Mouse (Mus musculus): Measurements from ENCODE around the gene Lhx3. TPM values are rescaled to one million over a fixed set of nuclear protein-coding genes. Genes with fewer than 3 reads are reported as not detected.

The Lhx3 gene
- 1.3 and 3.3 TPM in 2 replicates for polyA plus RNA-seq (2014; fragmentation: Nextera tagmentation; extraction: Ambion mirVana)

DNA sequence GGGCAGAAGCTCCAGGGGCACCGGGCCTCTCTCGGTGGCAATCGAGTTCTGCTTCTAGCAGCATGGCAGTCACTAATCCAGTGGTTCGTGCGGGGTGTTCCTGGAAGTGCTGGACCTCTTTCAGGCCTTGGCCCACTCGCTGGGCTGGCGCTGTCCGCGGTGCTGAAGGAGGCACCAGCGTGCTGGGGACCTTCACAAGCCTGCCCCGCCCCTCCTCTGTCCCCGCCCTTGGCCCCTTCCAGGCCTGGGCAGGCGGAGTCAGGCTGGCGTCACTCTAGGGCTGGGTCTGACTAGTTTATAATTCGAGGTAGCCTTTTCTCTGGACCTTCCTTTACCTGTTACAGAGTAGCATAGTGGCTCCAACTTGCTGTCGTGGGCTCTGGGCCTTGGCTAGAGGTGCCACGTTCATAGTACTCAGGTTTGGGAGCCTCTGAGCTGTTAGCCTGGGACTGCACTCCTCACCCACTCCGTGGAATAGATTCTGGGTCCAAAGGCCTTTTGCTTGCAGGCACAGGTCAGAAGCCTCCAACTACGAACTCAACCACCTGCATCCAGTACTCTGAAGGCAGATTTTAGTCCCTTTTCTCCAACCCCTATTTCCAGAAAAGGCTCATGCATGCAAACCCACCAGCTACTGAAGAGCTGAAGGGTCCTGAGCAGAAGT lies at the start of gene Lhx3:
Gene Lhx3, minus strand, starts transcription at position 164 of the 664 bp plus-strand sequence.
- peak; percentile 96 for DNase-seq (ENCODE audit: low spot score)
- ATAC-seq (replicated peaks; ENCODE audit: insufficient number of reproducible peaks, low FRiP score, low TSS enrichment, low read depth) = peak; percentile 80; the same call in 1 of the 2 replicates
- H3K9ac ChIP-seq (replicated peaks; ENCODE audit: low read length) = no peak within 1 kb of the TSS

DNA sequence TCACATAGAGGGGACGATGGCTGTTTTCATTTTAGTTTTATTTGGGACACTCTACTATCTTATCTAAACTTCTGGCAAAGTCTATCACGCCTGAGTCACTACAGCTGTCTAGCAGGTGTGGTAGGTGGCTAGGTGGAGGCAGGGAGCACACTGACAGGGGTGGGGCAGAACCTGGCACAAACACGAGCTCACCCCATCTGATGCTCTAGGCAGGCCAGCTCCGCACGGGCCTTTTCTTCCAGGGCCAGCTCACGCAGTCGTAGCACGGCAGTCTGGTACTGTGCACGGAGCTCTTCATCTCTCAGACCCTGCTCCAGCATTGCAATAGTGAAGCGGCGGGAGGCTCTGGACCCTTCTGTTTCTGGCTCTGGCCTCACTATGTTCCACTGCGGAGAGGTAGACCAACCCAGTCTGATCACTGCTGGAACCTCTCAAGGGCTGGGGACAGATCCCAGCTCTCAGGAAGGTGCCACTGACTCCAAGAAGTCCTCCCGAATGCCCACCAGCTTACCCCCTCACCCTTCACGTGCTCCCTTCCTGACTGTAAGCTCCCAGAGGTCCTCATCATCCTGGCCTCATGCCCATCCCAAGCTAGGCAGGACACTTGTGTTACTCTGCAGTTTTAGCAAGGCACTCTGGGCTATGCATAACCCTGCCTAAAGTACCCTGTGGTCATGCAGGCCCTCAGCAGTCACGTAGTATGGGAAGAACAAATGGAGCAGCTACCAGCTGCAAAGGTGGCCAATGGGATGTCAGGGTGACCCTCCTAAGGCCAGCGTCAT lies 49.4 kb upstream of the Lhx3 start:
- Histone ChIP-seq H3K36me3 (replicated peaks; ENCODE audit: control insufficient read depth, insufficient read depth, low read depth, low read length) (no peaks in the 10 kb centered on the region), H3K27ac (replicated peaks; ENCODE audit: low read depth, low read length) (no peak overlapping the region), H3K9ac (replicated peaks; ENCODE audit: low read length) (no peak overlapping the region), H3K4me3 (ENCODE audit: low read depth, low read length) (no peak overlapping the region), H3K4me2 (ENCODE audit: low read depth, low read length) (no peak overlapping the region), H3K9me3 (replicated peaks; ENCODE audit: control insufficient read depth, low read length) (no peaks in the 10 kb centered on the region), H3K4me1 (ENCODE audit: control insufficient read depth, insufficient read depth, low read length) (no peaks in the 10 kb centered on the region), H3K27me3 (ENCODE audit: control insufficient read depth, insufficient read depth, low read length) (no peaks in the 10 kb centered on the region)
- DNase-seq (ENCODE audit: low spot score) = no peak
- no peak for ATAC-seq (replicated peaks; ENCODE audit: insufficient number of reproducible peaks, low FRiP score, low TSS enrichment, low read depth)
- 84% methylated on average over 16 of the region's 16 CpGs for WGBS

More for the DNA sequence above, at the start of gene Lhx3:
- H3K9me3 ChIP-seq (replicated peaks; ENCODE audit: control insufficient read depth, low read length) = no peaks in the 10 kb centered on the region
- H3K4me3 ChIP-seq (ENCODE audit: low read depth, low read length) = no peak within 1 kb of the TSS
- peaks cover 47% of the 10 kb centered on the region for H3K27me3 ChIP-seq (ENCODE audit: control insufficient read depth, insufficient read depth, low read length)
- no peak within 1 kb of the TSS for H3K4me2 ChIP-seq (ENCODE audit: low read depth, low read length)
- 4% methylated on average over 19 of the region's 19 CpGs for whole genome bisulfite sequencing
- H3K4me1 ChIP-seq (ENCODE audit: control insufficient read depth, insufficient read depth, low read length) = peaks cover 4% of the 10 kb centered on the region
- H3K36me3 ChIP-seq (replicated peaks; ENCODE audit: control insufficient read depth, insufficient read depth, low read depth, low read length) = peaks cover 3% of the 10 kb centered on the region; the same call in 1 of the 2 replicates
- no peak within 1 kb of the TSS for H3K27ac ChIP-seq (replicated peaks; ENCODE audit: low read depth, low read length)

DNA sequence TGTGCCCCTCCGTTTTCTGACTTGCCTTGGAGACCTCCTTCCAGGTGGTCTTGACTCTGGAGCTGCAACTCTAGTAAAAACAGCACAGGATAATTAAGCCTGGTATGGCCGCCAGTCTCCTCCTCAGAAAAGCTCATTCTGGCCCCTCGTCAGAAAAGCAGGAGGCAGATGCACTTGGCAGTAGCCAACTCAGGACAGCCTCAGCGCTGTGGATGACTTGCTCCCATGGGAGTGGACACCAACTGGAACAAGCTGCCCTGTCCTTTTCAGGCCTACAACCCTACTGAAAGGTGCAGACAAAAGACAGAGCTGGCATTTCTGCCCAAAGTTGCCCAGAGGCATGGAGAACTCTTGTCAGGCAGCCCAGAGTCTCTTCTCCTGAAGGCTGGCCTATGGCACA lies 46.7 kb upstream of the Lhx3 start:
- ATAC-seq (replicated peaks; ENCODE audit: insufficient number of reproducible peaks, low FRiP score, low TSS enrichment, low read depth) (no peak), DNase-seq (ENCODE audit: low spot score) (no peak)
- WGBS = 40% methylated on average over 4 of the region's 4 CpGs
- Histone ChIP-seq H3K36me3 (replicated peaks; ENCODE audit: control insufficient read depth, insufficient read depth, low read depth, low read length) (no peaks in the 10 kb centered on the region), H3K4me3 (ENCODE audit: low read depth, low read length) (no peak overlapping the region), H3K4me2 (ENCODE audit: low read depth, low read length) (no peak overlapping the region), H3K9me3 (replicated peaks; ENCODE audit: control insufficient read depth, low read length) (no peaks in the 10 kb centered on the region), H3K27me3 (ENCODE audit: control insufficient read depth, insufficient read depth, low read length) (no peaks in the 10 kb centered on the region), H3K4me1 (ENCODE audit: control insufficient read depth, insufficient read depth, low read length) (no peaks in the 10 kb centered on the region), H3K9ac (replicated peaks; ENCODE audit: low read length) (no peak overlapping the region), H3K27ac (replicated peaks; ENCODE audit: low read depth, low read length) (no peak overlapping the region)

DNA sequence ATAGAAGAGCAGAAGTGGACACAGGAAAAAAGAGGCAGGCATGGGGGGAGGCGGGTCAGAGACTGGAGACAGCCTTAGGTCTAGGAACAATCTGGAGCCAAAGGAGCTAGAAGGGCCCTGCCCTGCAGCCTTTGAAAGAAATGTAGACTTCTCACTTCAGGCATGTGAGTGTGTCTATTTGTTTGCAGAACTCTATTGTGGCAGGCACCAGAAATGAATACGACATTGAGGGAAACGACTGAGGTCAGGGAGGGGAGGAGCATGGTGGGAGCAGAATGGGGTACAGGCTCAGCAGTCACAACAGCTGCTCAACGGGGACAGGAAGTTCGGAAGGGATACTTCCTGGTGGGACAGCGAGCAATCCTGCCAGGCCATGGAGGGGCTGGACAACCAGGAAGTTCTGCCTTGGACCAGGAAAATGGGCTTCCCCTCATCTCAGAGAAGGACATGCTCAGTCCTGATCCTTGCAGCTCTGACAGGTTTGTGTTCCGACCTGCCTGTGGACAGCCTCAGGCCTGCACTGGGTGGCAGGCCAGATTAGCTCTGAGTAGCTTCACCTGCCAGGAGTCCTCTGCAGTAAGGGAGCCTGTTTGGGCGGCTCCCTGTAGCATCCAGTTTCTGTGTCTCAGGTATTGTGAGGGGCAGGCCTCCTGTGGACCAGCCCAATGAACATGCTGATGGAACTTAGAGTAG lies 44.6 kb upstream of the Lhx3 start:
- no peaks in the 10 kb centered on the region for H3K4me1 ChIP-seq (ENCODE audit: control insufficient read depth, insufficient read depth, low read length)
- no peak overlapping the region for H3K4me3 ChIP-seq (ENCODE audit: low read depth, low read length)
- no peaks in the 10 kb centered on the region for H3K36me3 ChIP-seq (replicated peaks; ENCODE audit: control insufficient read depth, insufficient read depth, low read depth, low read length)
- H3K9me3 ChIP-seq (replicated peaks; ENCODE audit: control insufficient read depth, low read length) = no peaks in the 10 kb centered on the region
- H3K4me2 ChIP-seq (ENCODE audit: low read depth, low read length) = no peak overlapping the region
- H3K27me3 ChIP-seq (ENCODE audit: control insufficient read depth, insufficient read depth, low read length) = no peaks in the 10 kb centered on the region
- no peak overlapping the region for H3K9ac ChIP-seq (replicated peaks; ENCODE audit: low read length)
- ATAC-seq (replicated peaks; ENCODE audit: insufficient number of reproducible peaks, low FRiP score, low TSS enrichment, low read depth) = no peak
- H3K27ac ChIP-seq (replicated peaks; ENCODE audit: low read depth, low read length) = no peak overlapping the region
- DNase-seq (ENCODE audit: low spot score) = peak; percentile 10
- 57% methylated on average over 8 of the region's 8 CpGs for WGBS

DNA sequence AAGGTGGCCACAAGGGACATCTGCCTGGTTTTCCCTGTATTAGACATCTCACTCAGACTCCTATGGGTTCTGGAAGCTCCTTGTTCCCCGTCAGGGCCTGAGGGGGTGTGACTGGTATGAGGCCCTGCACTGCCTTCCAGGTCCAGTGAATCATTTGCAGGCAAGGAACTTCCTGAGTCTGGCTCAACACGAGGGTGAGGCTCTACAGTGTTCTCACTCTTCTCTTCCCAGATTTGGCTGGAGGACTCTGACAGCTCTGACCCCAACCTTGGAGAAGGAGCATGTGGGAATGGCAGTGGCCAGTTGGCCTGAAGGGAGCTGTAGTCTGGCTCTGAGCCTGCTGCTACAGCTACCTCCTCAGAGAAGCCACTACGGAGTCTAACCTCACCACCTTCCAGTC lies 39.4 kb upstream of the Lhx3 start:
- ATAC-seq (replicated peaks; ENCODE audit: insufficient number of reproducible peaks, low FRiP score, low TSS enrichment, low read depth) (no peak), DNase-seq (ENCODE audit: low spot score) (no peak)
- Histone ChIP-seq H3K4me3 (ENCODE audit: low read depth, low read length) (no peak overlapping the region), H3K36me3 (replicated peaks; ENCODE audit: control insufficient read depth, insufficient read depth, low read depth, low read length) (no peaks in the 10 kb centered on the region), H3K9me3 (replicated peaks; ENCODE audit: control insufficient read depth, low read length) (no peaks in the 10 kb centered on the region), H3K4me2 (ENCODE audit: low read depth, low read length) (no peak overlapping the region), H3K27me3 (ENCODE audit: control insufficient read depth, insufficient read depth, low read length) (no peaks in the 10 kb centered on the region), H3K9ac (replicated peaks; ENCODE audit: low read length) (no peak overlapping the region), H3K27ac (replicated peaks; ENCODE audit: low read depth, low read length) (no peak overlapping the region), H3K4me1 (ENCODE audit: control insufficient read depth, insufficient read depth, low read length) (no peaks in the 10 kb centered on the region)
- 64% methylated on average over 3 of the region's 3 CpGs for WGBS

DNA sequence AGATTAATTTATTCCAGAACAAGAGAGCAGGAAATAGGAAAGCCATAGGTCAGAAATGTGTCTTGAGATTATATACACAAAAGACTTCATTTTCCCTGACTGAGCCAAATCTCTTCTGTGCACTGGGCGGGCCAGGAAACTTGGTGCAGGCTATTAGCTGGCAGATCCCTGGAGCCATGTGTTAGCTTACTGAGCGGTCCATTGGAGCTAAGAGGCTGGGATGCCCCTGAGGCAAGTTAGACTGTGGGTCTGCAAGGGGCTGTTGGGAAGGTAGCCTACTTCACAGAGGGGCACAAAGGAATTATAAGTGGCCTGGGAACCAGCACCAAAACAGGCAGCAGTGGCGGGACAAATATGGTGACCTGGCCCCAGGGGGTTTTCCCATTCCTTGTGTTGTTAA lies 32.8 kb upstream of the Lhx3 start:
- H3K4me1 ChIP-seq (ENCODE audit: control insufficient read depth, insufficient read depth, low read length) = no peaks in the 10 kb centered on the region
- H3K4me2 ChIP-seq (ENCODE audit: low read depth, low read length) = no peak overlapping the region
- DNase-seq (ENCODE audit: low spot score) = no peak
- no peaks in the 10 kb centered on the region for H3K36me3 ChIP-seq (replicated peaks; ENCODE audit: control insufficient read depth, insufficient read depth, low read depth, low read length)
- 42% methylated on average over 3 of the region's 3 CpGs for WGBS
- H3K9me3 ChIP-seq (replicated peaks; ENCODE audit: control insufficient read depth, low read length) = no peaks in the 10 kb centered on the region
- H3K27me3 ChIP-seq (ENCODE audit: control insufficient read depth, insufficient read depth, low read length) = no peaks in the 10 kb centered on the region
- no peak overlapping the region for H3K27ac ChIP-seq (replicated peaks; ENCODE audit: low read depth, low read length)
- no peak overlapping the region for H3K9ac ChIP-seq (replicated peaks; ENCODE audit: low read length)
- H3K4me3 ChIP-seq (ENCODE audit: low read depth, low read length) = no peak overlapping the region
- ATAC-seq (replicated peaks; ENCODE audit: insufficient number of reproducible peaks, low FRiP score, low TSS enrichment, low read depth) = no peak

DNA sequence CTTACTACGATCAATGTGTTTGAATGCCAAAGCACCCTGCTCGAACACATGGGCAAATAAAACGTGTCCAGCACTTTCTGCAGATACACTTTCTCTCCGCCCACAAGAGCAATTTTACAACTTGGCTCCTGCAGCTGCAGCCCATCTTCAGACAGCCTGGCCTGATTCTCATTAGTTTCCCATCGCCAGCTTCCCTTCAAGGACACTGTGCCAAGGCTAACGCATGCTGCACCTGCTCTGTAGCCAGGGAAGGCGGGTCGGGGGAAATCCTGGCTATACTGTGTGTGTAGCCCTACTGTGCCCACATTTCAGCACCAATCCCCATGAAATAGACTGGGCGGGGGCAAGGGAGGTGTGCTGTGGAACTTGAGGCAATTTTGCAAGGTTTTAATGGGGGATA lies 32.2 kb upstream of the Lhx3 start:
- ATAC-seq (replicated peaks; ENCODE audit: insufficient number of reproducible peaks, low FRiP score, low TSS enrichment, low read depth) = no peak
- no peaks in the 10 kb centered on the region; the same call in 1 of the 2 replicates for H3K4me1 ChIP-seq (ENCODE audit: control insufficient read depth, insufficient read depth, low read length)
- no peak overlapping the region for H3K4me2 ChIP-seq (ENCODE audit: low read depth, low read length)
- H3K4me3 ChIP-seq (ENCODE audit: low read depth, low read length) = no peak overlapping the region
- H3K9ac ChIP-seq (replicated peaks; ENCODE audit: low read length) = no peak overlapping the region
- H3K27ac ChIP-seq (replicated peaks; ENCODE audit: low read depth, low read length) = no peak overlapping the region
- no peaks in the 10 kb centered on the region for H3K9me3 ChIP-seq (replicated peaks; ENCODE audit: control insufficient read depth, low read length)
- H3K27me3 ChIP-seq (ENCODE audit: control insufficient read depth, insufficient read depth, low read length) = no peaks in the 10 kb centered on the region
- WGBS = 60% methylated on average over 9 of the region's 9 CpGs
- DNase-seq (ENCODE audit: low spot score) = no peak
- no peaks in the 10 kb centered on the region for H3K36me3 ChIP-seq (replicated peaks; ENCODE audit: control insufficient read depth, insufficient read depth, low read depth, low read length)
